Mouse (Mus musculus): ENCODE measurements around the gene Eif4a3.
A peak's percentile ranks its signal among the peaks of the same experiment; 100 is the strongest.
"Not testable (repeated sequence)": the region's sequence is repeated elsewhere in the genome, so short reads cannot be mapped to it uniquely, and the experiment has no call there.

The Eif4a3 gene

DNA sequence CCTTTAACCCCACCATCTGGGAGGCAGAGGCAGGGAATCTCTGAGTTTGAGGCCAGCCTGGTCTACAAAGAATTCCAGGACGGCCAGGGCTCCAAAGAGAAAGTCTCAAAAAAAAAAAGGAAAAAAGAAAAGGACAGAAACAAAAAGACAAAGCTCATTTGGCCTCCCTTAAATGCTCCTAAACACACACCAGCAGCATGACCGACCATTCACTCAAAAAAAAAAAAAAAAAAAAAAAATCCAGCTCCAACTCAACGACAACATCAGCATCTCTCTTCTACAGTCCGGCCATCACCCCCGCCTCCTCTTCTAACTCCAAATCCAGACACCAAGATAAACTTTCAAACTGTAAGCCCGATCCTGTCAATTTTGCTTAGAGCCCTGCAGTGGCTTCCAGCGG is 972 bp downstream of the Eif4a3 start:
- DNase-seq (ENCODE audit: low read depth, low spot score), result no peak

DNA sequence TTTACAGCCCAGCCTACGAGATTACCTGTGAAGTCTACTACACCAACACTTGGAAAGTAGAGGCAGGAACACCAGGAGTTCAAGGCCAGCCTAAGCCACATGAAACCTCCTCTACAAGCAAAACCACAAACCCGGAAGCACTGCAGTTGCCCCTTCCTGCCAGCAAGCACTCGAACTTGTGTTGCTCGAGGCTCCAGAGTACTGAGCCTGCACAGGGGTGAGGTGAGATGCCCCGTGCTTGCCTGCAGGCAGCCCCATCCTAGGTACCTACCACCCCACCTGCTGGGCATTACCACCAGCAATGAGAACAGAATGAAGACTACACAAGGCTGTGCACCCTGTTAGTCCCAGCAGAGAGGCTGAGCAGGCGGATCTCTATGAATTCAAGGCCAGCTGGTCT is 1.9 kb downstream of the Eif4a3 start:
- no peak for DNase-seq (ENCODE audit: low read depth, low spot score)

DNA sequence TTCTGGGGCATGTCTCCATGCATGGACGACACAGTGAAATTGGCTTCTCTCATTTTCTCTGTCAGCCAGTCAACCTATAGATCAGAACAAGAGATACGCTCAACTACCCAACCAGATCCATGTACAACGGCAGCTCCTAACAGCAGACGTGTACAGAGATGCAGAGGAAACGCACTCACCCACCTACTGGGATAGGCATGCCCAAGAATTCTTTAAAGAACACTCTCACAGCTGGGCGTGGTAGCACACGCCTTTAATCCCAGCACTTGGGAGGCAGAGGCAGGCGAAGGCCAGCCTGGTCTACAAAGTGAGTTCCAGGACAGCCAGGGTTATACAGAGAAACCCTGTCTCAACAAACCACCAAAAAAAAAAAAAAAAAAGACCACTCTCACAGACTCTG is 7.0 kb downstream of the Eif4a3 start:
- DNase-seq (ENCODE audit: low read depth, low spot score), result not testable (repeated sequence)

DNA sequence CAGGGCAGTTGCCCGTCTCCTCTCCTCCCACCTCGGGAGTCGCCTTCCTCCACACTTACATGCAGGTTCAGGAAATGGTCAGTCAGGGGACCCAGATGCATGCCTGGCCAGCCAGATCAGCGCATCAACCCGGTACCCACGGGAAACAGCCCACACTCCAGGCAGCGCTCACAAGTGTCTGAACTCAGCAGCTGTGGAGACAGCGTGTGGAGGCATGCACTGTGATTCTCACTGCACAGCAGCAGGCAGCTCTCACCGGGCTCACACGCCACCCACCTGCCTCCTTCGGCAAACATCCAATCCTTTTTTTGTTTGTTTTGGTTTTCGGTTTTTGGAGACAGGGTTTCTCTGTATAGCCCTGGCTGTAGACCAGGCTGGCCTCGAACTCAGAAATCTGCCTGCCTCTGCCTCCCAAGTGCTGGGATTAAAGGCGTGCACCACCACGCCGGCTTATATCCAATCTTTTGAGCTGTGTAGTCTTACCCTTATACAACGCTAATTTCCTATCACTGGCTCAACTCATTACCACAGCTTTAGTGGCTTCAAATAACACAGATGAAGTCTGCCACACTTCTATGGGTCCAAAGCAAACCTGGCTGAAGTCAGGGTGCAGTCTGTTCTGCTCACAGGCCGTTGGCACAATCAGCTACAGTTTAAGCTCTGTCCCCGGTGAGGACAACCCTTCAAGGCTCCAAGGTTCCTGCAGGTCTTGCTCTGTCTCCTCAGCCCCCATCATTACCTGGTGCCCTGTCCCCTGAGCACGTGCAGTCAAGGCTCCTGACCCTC is 12.5 kb downstream of the Eif4a3 start:
- no peak for DNase-seq (ENCODE audit: low read depth, low spot score)

DNA sequence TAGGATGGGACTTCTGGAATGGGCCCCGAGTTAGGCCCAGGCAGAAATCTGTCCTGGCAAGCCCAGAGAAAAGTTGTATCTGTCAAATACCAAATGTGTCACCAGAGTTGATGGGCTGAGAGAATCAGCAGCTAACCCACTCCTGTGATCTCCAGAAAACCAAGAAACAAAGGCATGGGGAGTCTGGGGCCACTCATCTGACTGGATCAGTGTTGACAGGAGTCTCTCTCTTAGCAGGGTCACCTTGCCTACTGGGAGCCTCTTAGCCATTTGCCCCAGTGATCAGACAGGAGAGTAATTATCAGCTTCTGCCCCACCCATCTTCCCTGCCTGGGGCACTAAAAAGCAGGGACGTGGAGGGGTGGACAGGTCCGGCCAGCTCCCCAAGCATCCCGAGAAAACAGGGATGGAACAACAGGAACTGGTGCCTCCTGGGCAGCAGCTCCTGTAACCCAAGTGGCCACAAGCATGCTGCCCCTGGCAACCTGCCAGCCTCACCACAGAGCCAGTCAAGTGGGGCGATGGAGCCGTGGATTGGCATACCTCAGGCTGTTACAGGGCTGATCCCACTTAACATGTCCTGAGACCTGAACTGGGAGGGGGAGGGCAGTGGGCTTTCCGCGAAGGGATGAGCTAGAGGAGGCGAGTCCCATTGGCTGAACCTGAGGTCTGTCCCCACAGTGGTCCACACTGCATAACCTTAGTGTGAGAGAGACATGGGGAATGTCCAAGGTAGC is 13.9 kb downstream of the Eif4a3 start:
- DNase-seq (ENCODE audit: low read depth, low spot score), result no peak

DNA sequence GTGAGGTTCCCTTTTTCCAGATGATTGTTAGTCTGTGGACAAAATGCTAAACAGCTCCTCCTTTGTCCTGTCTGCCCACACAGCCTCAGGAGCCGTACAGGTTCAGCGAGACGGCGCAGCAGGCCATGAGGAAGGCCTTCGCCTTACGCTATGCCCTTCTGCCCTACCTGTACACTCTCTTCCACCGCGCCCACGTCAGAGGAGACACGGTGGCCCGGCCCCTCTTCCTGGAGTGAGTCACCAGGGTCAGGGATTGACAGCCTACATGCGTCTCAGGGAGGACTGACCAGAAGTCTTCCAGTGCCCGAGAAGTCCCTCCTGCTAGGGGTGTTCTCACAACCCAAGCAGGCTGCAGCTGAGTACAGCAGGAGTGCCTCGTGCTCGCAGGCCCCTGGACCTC is 18.9 kb downstream of the Eif4a3 start:
- DNase-seq (ENCODE audit: low read depth, low spot score), result no peak

DNA sequence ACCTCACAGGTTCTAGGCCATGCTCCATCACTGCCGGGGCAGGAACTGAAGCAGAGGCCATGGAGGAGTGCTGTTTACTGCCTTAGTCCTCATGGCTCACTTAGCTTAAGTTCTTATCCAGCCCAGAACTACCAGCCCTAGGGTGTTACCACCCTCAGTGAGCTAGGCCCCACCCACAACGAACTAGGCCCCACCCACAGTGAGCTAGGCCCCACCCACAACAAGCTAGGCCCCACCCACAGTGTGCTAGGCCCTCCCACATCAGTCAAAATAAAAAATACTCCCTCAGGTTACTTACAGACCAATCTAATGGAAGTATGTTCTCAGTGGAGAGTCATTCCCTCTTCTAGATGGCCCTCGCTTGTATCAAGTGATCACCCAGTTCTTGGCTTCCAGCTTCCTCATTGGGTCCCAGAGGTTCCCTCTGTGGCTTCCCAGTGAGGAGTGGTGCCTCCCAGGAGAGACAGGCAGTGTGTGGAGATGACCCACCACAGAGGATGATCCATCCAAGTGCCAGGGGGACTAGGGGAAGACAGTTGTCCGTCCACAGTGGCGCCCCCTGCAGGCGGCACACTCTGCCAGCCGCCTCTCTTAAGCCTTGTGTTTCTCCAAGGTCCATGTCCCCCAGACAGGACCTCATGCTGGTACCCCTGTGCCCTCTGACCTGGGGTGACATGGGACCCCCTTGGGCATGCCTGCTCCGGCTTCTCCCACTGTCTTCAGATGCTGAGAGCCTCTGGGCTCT is 26.5 kb downstream of the Eif4a3 start:
- DNase-seq (ENCODE audit: low read depth, low spot score), result no peak

DNA sequence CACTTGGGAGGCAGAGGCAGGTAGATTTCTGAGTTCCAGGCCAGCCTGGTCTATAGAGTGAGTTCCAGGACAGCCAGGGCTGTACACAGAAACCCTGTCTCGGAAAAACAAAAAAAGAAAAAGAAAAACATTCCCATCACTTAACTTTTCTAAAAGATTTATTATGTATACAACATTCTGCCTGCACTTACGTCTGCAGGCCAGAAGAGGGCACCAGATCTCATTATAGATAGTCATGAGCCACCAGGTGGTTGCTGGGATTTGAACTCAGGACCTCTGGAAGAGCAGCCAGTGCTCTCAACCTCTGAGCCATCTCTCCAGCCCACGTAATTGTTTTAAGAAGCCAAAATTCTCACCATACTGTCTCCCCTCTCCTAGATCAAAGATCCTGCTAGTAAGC is 27.4 kb downstream of the Eif4a3 start:
- not testable (repeated sequence) for DNase-seq (ENCODE audit: low read depth, low spot score)

DNA sequence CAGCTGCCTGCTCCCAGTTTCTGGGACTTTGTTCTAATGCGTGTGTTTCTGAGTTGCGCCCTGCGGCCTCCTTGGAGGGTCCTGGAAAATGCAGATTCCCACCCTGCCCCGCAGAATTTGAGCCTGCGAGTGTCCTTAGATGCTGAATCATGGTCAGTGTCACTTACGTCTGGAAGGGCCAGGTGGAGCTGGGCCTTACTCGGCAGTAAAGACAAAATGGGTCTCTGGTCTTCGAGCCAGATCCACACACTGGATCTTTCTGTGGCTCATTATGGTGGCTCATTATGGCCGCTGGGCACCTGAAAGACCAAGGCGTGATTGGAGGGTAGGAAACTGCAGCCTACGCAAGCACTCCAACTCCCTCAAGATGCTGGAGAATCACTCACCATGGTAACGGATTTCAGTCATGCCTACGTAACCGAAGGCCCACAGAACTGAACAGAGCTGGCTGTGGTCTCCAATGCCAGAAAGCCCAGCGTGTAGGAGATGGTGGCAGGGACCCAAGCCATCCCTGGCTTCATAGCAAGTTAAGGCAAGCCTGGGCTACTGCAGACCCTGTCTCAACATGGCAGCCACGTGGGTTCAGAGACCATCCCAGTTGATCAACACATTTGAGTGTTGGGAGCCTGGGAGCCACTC is 31.2 kb downstream of the Eif4a3 start:
- DNase-seq (ENCODE audit: low read depth, low spot score), result no peak

DNA sequence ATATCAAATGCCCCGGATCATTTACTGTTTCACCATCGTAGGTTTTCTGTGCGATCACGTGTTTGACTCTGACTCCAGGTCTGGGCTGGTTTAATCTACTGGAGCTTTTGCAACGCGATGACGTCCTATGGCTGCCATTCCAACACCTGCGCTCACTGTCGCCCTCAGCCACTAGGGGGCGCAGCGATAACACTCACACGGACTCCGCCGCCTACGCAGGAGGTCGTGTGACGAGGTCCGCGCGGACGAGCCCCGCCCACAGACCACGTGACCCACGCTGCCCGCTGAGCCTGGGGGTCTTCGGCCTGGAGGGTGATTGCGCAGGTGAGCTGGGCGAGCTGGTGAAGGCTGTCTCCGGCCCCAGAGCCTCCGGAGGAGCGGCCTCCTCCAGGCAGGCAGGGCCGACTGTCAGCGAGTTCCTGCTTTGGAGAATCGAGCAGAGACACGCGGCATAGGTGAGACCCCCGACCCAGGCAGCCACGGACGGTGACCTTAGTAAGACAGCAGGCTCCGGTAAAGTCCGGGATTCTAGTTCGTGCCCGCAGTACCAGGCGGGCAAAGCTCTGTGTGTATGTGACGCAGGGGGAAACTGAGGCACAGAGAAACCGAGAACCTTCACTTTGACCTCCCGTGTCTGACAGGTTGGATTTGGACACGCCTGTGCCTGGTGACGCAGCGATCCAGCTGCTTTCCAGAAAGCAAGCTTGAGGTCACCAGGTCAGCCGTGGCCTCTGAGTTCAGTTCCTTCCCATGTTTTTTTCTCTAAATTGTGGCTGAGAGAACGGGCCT is 31.9 kb downstream of the Eif4a3 start, which contains the start of gene Gaa:
Gene Gaa (plus strand): TSS at position 120 of the 789 bp plus-strand sequence.
- peak; percentile 77 for DNase-seq (ENCODE audit: low read depth, low spot score)

DNA sequence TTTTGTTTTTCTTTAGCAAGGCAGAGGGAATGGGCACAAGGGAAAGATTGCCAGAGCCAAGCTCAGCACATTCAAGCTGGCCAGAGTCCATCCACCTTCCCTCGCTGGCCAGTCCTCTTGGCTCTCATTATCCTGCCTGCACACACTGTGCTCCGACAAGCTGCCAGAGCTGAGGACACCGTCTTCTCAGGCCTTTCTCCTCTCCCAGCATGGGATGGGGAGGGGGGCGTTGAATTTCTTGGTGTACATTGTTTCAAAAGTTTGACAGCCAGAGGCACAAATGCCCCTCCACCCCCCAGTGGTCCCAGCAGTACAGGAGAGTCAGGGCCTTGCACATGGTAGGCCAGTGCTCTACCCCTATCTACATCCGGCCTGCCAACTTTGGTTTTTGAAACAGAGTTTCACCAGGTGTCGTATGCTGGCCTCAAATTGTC is 32.6 kb downstream of the Eif4a3 start:
- DNase-seq (ENCODE audit: low read depth, low spot score), result no peak

DNA sequence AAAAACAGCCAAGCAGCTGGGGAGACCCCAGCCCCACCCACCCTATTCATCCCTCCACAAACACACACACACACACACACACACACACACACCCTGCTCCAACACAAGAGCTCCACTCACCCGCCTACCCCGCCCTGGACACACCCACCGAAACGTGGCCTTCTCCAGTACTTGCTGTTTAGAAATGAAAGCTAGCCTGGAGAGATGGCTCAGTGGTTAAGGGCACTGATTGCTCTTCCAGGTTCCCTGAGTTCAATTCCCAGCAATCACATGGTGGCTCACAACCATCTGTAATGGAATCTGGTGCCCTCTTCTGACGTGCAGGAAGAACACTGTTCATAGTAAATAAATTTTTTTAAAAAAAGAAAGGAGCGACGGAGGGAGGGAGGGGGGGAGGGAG is 34.1 kb downstream of the Eif4a3 start:
- DNase-seq (ENCODE audit: low read depth, low spot score), result no peak

DNA sequence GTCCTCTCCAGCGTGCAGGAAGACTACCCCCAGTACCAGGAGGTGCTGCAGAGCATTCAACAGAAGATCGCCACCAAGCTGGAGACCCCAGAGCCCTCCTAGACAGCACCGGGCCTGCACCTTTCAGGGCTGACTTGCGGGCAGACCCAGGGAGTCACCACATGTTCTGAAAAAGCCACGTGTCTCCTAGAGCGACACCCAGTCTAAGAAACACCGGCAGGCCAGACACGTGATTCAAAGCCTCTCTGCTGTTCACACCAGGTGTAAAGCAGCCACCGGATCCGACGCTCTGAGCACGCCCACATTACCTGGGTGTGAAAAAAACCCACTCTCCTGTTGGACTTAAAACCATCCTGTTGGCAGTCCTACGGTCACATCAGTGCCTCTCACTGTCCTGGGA is 35.5 kb downstream of the Eif4a3 start:
- DNase-seq (ENCODE audit: low read depth, low spot score), result no peak

DNA sequence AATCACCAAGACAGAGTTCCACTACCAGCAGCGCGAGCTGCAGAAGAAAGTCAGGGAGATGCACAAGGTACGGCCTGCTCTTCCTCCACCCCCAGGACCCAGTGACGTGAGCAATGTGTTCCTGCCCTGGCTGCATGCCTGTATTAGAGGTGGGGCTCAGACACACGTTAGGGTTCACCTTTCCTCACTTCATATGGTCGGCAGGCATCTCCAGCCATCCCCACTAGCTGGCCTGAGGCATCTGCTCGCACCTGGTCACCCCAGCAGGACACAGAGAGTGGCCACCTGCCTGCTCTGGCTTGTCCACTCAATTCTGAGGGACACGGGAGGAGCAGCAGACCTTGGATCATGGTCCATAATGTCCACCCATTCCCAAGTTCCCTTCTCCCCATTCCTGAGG is 39.9 kb downstream of the Eif4a3 start:
- DNase-seq (ENCODE audit: low read depth, low spot score), result no peak

DNA sequence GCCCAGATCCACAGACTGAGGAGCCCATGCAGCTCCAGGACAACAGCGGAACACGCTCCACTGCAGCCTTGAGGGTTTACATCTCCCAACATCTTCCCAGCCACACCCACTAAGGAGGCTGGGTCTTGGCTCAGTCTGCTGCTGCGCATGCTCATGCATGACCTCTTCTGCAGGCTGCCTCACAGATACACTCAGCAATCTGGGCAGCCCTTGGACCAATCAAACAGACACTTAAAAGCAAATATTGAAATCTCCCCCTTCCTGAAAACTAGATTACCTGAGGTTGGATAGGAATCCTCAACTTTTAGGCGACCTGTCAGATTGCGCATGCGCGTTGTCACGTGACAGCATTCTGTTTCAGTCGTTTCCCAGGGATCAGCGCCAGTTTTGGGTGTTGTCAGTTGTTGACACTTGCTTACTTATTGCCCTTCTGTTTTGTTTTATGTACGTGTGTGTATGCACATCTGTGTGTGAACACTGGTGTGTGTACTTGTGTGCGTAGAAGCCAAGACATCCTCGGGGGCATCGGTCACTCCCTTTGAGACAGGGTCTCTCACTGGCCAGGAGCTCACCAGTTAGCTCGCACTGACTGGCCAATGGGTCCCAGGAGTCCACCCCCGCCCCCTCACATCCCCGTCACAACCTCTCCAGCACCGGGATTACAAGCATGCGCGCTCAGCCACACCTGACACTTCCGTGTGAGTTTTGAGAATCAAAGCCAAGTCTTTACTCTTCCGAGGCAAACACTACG is 41.1 kb downstream of the Eif4a3 start:
- DNase-seq (ENCODE audit: low read depth, low spot score), result no peak

DNA sequence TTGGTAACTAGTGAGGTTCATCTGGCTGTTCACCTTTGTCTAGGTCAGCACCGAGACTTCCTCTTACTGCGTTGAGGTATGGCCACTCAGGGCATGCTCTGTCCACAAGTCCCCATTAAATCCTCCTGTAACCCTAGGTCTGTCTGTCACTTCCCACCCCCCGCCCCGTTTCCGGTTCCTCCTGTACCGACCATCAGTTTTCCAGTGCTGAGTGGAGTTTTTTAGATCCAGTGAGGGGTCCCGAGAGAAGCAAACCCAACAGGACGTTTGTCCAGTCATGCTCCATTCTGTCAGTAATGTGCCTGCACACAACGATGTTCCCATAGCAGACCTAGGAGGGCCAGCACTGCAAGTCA is 41.7 kb downstream of the Eif4a3 start:
- no peak for DNase-seq (ENCODE audit: low read depth, low spot score)

DNA sequence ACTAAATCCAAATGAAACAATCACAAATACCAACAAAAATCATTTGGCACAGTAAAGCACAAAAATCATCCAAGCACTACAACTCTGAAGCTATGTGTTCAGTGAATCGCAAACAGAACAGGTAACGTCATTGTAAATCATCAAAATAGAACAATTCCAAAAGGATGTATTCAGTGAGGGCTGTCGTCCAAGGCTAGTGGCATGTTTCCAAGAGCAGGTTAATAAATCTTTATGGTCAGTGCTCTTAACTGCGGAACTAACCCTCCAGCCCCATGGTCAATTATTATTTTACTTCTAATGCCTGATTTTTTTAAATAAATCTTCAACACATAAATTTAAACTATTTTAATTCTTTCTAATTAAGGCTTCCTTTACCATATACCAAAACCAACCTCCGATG is 43.3 kb downstream of the Eif4a3 start:
- DNase-seq (ENCODE audit: low read depth, low spot score), result not testable (repeated sequence)

DNA sequence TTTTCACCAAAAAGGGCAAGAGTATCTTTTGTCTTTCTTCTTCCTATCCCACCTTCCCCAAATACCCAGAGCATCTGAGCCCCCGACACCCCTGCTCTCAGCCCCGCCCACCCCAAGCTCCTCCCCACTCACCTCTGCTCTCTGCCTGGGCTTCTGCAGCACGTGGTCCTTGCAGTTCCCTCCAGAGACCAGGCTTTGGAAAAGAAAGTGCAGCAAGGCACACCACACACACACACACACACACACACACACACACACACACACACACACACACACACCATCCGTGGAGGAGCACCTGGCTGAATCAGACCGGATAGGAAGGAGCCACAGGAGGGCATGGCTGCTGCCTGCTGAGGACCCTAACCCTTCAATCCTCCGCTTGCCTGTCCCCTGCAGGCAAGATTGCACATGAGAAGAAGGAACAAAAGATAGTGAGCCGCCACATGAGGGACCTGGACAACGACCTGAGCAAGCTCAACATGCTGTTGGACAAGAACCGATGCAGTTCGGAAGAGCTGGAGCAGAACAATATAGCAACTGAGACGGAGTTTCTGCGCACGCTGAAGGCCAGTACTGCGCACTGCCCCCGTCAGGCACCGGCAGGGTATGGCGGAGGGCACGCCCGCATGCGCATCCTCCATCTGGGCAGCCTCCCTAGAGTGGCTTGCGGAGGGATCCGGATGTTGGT is 46.9 kb downstream of the Eif4a3 start:
- DNase-seq (ENCODE audit: low read depth, low spot score), result no peak

DNA sequence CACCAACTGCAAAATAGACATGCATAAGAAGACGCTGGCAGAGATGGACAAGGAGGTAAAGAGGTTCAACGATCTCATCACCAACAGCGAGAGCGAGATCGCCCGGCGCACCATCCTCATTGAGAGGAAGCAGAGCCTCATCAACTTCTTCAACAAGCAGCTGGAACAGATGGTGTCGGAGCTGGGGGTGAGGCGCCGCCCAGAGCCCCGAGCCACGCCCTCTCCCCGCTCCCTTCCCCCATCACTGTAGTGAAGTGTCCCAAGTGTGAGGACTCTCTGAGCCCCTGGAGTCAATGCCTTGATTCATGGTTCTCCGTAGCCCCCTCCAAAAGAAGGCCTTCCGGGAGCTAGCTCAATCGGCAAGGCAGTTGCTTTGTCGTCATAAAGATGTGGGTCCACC is 48.9 kb downstream of the Eif4a3 start:
- no peak for DNase-seq (ENCODE audit: low read depth, low spot score)

DNA sequence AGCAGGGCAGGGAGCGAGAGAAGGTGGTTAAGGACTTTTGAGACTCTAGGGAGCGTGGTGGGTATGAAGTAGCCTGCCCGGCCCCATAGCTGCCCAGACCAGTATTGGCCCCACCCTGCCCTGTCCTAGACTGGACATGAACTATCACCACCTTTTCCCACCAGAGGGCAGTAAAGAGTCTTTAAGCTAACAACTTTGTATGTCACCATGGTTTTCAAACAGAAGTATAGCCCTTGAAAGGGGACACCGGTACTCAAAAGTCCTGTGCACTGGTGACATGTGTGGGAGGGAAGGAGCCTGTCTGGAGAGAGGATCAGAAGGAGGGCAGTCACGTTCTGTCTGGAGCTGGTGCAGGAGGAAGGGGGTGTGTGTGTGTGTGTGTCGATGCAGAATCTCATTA is 50.9 kb downstream of the Eif4a3 start:
- DNase-seq (ENCODE audit: low read depth, low spot score), result no peak
